Mouse (Mus musculus): Measurements from ENCODE around the gene Adamts3.

- TF ChIP-seq CTCF (IDR thresholded peaks at IDR 0.05; ENCODE audit: control insufficient read depth, insufficient read depth, insufficient read length) = no peak
- TF ChIP-seq MYOD1 (IDR thresholded peaks at IDR 0.05; ENCODE audit: control insufficient read depth, insufficient read length, low read depth) = no peak
- no peak for TF ChIP-seq MYOG (IDR thresholded peaks at IDR 0.05; ENCODE audit: control insufficient read depth, extremely low read depth, insufficient read length)
- no peak for TF ChIP-seq MAX (IDR thresholded peaks at IDR 0.05)
- no peak for TF ChIP-seq USF1 (IDR thresholded peaks at IDR 0.05; ENCODE audit: low read depth)
Measured at GRCm38 (mm10) chr5:89821175-89821574, 62.0 kb downstream of the Adamts3 start.

Measured in C2C12 (cell line).